Mouse (Mus musculus) G1E (cell line): ENCODE results near the gene Il22ra1. TPM values are rescaled to one million over a fixed set of nuclear protein-coding genes. Genes with fewer than 3 reads are reported as not detected.

ENCODE experiments used
- ATAC-seq: 2 replicates; pipeline ENCODE4 v1.8.0; 2016; ENCODE audit warnings: mild to moderate bottlenecking; ENCODE audit not compliant: insufficient number of reproducible peaks, poor library complexity, low FRiP score, severe bottlenecking; ENCODE audit errors: extremely low read depth
- DNase-seq: peaks from one replicate; pipeline ENCODE4 v3.0.0; 2012; ENCODE audit warnings: low spot score
- H3K27me3 ChIP-seq: 2 replicates; pipeline ENCODE4 v1.6.1; 2012; ENCODE audit warnings: mild to moderate bottlenecking, low read length, inconsistent platforms; ENCODE audit not compliant: insufficient read depth
- H3K36me3 ChIP-seq: replicated peaks from 2 replicates; pipeline ENCODE3; 2012; ENCODE audit warnings: mild to moderate bottlenecking, inconsistent platforms
- H3K4me1 ChIP-seq: 2 replicates; pipeline ENCODE4 v1.6.1; 2012; ENCODE audit warnings: low read depth, low read length, inconsistent platforms, mixed read lengths; ENCODE audit not compliant: insufficient read depth
- H3K4me3 ChIP-seq: 2 replicates; pipeline ENCODE4 v1.5.1; 2012; ENCODE audit warnings: low read depth, mild to moderate bottlenecking, inconsistent platforms, low read length, moderate library complexity, mixed read lengths
- H3K9me3 ChIP-seq: replicated peaks from 2 replicates; pipeline ENCODE4 v1.6.1; 2012; ENCODE audit warnings: inconsistent platforms
- CTCF ChIP-seq: IDR thresholded peaks from 2 replicates; pipeline ENCODE4 v1.5.1; 2012; ENCODE audit warnings: low read depth, low read length, inconsistent platforms, mixed read lengths
- GATA1 ChIP-seq: IDR thresholded peaks from 2 replicates; pipeline ENCODE4 v1.6.1; 2012; ENCODE audit warnings: borderline replicate concordance, low read length, inconsistent platforms, mixed read lengths
- GATA2 ChIP-seq: IDR thresholded peaks from 2 replicates; pipeline ENCODE4 v1.6.1; 2012; ENCODE audit warnings: low read depth, low read length, inconsistent platforms, borderline replicate concordance
- POLR2AphosphoS5 ChIP-seq: IDR thresholded peaks from 2 replicates; pipeline ENCODE4 v1.6.1; 2012; ENCODE audit warnings: low read depth, low read length, inconsistent platforms; ENCODE audit not compliant: insufficient replicate concordance
- TAL1 ChIP-seq: conservative IDR thresholded peaks from 2 replicates; pipeline ENCODE4 v1.6.1; 2012; ENCODE audit warnings: low read depth, low read length, inconsistent platforms, mixed read lengths
- polyA plus RNA-seq: library from polyadenylated mRNA; stranded (reverse); fragments of >175 nt; gene quantifications from 2 replicates; pipeline ENCODE4 v1.2.3, GENCODE M21; 2012
- total RNA-seq, 2 experiments: library from RNA; stranded (forward) in 1 of 2; stranded (reverse) in 1 of 2; fragments of 200-1000 nt in 1 of 2; fragments of >200 nt in 1 of 2; fragmentation: Nextera tagmentation in 1 of 2; gene quantifications; 2 replicates each; pipeline ENCODE4 v1.2.3; 2014 to 2017

Il22ra1 gene
- total and polyA plus RNA-seq, 3 experiments: 0.05 TPM; not detected in 2

DNA sequence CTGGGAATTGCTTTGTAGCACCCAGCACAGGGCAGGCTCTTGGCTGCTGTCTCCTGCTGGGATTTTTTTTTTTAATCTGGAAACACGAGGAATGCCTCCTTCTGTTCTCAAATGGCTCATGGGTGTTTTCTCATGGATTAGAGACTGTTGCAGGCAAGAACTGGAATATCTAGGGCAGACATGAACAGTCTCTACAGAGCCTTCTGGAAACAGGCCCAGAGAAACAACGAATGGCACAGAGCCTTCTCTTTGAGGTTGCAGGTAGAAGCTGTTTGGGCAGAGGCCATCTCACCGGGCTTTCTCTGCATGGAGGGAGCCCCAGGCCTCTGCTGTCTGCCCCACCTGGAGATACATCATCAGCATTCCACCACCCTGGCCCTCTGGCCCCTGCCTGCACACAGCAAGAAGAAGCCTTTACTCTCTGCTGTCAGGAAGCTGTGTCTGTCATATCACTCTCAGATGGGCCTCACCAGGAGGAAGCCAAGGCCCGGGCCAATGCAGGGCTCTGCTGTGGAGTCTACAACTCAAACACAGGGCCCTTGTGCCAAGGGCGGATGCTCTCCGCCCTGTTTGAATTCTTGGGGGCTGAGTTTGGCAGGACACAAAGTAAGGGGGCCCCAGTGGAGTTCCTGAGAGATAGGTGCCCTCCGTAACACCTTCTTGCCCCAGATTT lies 24.3 kb downstream of the Il22ra1 start:
- H3K36me3 ChIP-seq: no peaks in the 10 kb centered on the region
- no peak for TF ChIP-seq POLR2AphosphoS5
- no peak for TF ChIP-seq GATA2
- no peak for TF ChIP-seq TAL1
- TF ChIP-seq GATA1: no peak
- no peak for TF ChIP-seq CTCF
- H3K27me3 ChIP-seq: no peaks in the 10 kb centered on the region; the same call in 1 of the 2 replicates
- H3K9me3 ChIP-seq: no peaks in the 10 kb centered on the region
- ATAC-seq: no peak
- DNase-seq: no peak
- no peaks in the 10 kb centered on the region for H3K4me1 ChIP-seq
- no peak overlapping the region for H3K4me3 ChIP-seq

DNA sequence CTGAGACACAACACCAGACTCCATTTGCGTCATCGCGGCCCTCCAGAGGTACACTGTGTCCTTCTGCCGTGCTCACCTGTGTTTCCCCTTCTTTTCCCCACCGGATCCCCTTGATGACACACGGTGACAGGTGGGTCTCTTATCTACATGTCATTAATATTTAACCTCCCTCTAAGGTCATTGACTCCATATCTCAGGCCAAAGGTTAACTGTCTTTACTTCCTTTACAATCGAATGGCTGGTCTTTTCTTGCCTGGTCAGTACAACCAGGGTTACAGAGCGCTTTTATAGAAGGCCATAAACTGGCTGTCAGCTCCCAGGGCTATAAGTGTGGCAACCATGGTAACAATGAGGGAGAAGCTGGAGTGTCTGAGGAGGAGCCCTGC lies 24.8 kb downstream of the Il22ra1 start:
- no peak overlapping the region for H3K4me3 ChIP-seq
- no peaks in the 10 kb centered on the region for H3K36me3 ChIP-seq
- DNase-seq (no peak), ATAC-seq (no peak)
- H3K4me1 ChIP-seq: no peaks in the 10 kb centered on the region
- no peaks in the 10 kb centered on the region for H3K9me3 ChIP-seq
- TF ChIP-seq TAL1 (no peak), GATA2 (no peak), POLR2AphosphoS5 (no peak), GATA1 (no peak), CTCF (no peak)
- no peaks in the 10 kb centered on the region; the same call in 1 of the 2 replicates for H3K27me3 ChIP-seq

DNA sequence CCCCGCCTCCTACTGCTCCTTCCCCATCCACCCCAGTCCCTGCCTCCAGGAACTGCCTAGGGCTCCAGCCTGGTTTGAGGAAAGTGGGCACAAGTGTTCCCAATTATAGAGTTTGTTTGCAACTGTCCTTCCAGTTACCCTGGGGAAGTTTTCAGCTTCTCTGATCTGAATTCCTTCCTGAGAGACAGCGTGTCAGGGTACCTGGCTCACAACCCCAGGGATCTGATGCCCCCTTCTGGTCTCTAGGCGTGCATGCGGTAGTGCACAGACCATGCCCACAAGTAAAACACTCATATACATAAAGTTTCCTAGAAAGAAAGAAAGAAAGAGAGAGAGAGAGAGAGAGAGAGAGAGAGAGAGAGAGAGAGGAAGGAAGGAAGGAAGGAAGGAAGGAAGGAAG lies 30.4 kb downstream of the Il22ra1 start:
- TF ChIP-seq GATA2 (no peak), CTCF (no peak), TAL1 (no peak), POLR2AphosphoS5 (no peak), GATA1 (no peak)
- H3K27me3 ChIP-seq: peaks cover 13% of the 10 kb centered on the region
- peaks cover 3% of the 10 kb centered on the region for H3K4me1 ChIP-seq
- DNase-seq (no peak), ATAC-seq (no peak)
- no peaks in the 10 kb centered on the region for H3K9me3 ChIP-seq
- no peaks in the 10 kb centered on the region for H3K36me3 ChIP-seq
- H3K4me3 ChIP-seq: no peak overlapping the region

DNA sequence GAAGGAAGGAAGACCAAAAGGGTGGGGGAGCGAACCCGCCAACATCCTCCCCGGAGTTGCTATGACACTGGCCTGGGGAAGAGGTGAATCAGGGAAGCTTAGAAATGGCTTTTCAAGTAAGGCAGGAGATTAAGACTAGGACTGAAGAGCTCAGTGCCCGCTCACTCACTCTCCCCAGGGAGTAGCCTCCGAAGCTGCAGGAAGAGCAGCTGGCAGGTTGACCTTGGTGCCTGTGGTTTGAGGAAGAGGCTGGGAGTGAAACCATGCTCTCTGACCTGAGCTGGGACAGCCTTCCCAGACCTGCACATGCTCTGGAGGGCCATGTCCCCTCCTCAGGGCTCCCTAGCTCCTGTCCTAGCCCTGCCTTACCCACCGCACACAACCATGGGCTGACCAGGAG lies 30.9 kb downstream of the Il22ra1 start:
- ATAC-seq (no peak), DNase-seq (no peak)
- TF ChIP-seq POLR2AphosphoS5 (no peak), TAL1 (no peak), CTCF (no peak), GATA1 (no peak), GATA2 (no peak)
- no peak overlapping the region for H3K4me3 ChIP-seq
- peaks cover 14% of the 10 kb centered on the region for H3K27me3 ChIP-seq
- peaks cover 3% of the 10 kb centered on the region for H3K4me1 ChIP-seq
- H3K36me3 ChIP-seq: no peaks in the 10 kb centered on the region
- H3K9me3 ChIP-seq: no peaks in the 10 kb centered on the region

DNA sequence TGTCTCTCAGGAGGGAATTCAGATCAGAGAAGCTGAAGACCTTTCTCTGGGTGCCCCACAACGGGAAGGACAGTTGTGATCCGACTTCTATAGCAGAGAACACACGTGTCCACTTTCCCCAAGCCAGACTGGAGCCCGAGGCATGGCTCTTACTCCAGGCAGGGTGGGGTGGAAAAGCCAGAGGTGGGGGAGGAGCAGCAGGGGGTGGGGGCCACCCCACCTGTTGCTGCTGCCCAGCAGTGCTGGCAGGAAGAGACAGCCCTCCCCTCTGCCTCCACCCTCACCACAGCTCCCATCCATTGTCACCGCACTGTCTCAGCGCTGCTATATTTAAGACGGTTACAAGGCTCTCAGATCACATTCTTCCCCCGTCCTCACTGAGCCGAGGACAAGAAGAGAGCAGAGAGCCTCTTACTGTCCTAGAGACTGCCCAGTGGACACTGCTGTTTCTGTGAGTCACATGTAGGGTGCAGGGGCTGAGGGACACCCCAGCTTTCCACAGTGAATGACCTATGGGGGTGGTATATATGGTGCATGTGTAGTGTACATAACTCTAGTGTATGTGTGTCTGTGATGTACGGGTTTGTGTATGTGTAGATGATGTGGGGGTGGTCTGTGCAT lies 31.5 kb downstream of the Il22ra1 start, which contains the start of gene Myom3:
Gene Myom3 (plus strand): TSS at position 360 of the 621 bp plus-strand sequence.
- Histone ChIP-seq H3K4me3 (no peak within 1 kb of the TSS), H3K36me3 (no peaks in the 10 kb centered on the region), H3K4me1 (peaks cover 3% of the 10 kb centered on the region), H3K27me3 (peaks cover 15% of the 10 kb centered on the region), H3K9me3 (no peaks in the 10 kb centered on the region)
- DNase-seq (no peak), ATAC-seq (no peak)
- TF ChIP-seq GATA1: no peak
- no peak for TF ChIP-seq CTCF
- no peak for TF ChIP-seq TAL1
- no peak for TF ChIP-seq GATA2
- no peak for TF ChIP-seq POLR2AphosphoS5

DNA sequence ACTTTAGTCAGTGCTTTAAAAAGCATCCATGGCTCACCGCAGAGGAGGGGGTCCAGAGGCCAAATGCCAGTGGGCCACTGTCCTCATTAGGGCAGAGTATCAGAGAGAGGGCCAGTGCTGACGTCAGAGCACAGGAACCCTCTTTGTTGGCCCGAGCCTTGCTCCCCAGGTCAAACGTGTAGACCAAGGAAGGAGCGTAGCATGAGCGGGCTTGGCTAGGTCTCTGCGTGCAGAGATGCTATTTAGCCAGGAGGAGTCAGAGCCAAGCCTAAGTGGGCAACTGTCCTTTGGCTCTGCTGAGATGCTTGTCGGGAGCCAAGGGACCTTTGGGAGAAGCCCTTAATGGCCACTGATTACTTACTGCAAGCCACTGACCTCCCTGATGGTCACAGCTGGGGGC lies 33.1 kb downstream of the Il22ra1 start:
- Histone ChIP-seq H3K36me3 (no peaks in the 10 kb centered on the region), H3K27me3 (peaks cover 18% of the 10 kb centered on the region), H3K9me3 (no peaks in the 10 kb centered on the region), H3K4me1 (peaks cover 3% of the 10 kb centered on the region), H3K4me3 (no peak overlapping the region)
- DNase-seq (no peak), ATAC-seq (no peak)
- TF ChIP-seq GATA1 (no peak), CTCF (no peak), POLR2AphosphoS5 (no peak), GATA2 (no peak), TAL1 (no peak)

DNA sequence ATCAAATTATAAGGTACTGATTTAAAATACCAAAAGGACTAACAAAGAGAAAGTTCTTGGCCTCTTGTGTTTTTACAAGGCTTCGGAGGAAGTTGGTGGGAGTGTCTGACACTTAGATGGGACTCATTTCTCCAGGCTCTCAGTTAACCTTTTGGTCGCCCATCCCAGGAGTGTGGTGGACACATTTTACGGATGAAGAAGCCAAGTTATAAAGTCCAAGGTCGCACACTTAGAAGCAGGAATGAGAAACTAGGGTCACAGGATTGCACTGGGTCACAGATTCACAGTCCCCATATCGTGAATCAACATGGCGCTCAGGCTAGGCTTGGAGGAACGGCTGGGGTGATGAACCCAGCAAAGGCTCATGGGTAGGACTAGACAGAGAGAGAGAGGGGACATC lies 33.6 kb downstream of the Il22ra1 start:
- no peaks in the 10 kb centered on the region for H3K9me3 ChIP-seq
- ATAC-seq (no peak), DNase-seq (no peak)
- no peak overlapping the region for H3K4me3 ChIP-seq
- peaks cover 18% of the 10 kb centered on the region for H3K27me3 ChIP-seq
- H3K36me3 ChIP-seq: no peaks in the 10 kb centered on the region
- peaks cover 3% of the 10 kb centered on the region for H3K4me1 ChIP-seq
- no peak for TF ChIP-seq TAL1
- no peak for TF ChIP-seq GATA2
- no peak for TF ChIP-seq CTCF
- no peak for TF ChIP-seq GATA1
- no peak for TF ChIP-seq POLR2AphosphoS5
